Mouse (Mus musculus) G1E-ER4 (cell line): Measurements from ENCODE around the gene Atp2a2. TPM values are rescaled to one million over a fixed set of nuclear protein-coding genes. Genes with fewer than 3 reads are reported as not detected.

Experiments
- GATA1 ChIP-seq: IDR thresholded peaks from one replicate; pipeline ENCODE4 v1.8.0; 2012; ENCODE audit warnings: low read length, inconsistent platforms
- polyA plus RNA-seq: library from polyadenylated mRNA; stranded (reverse); fragments of >175 nt; gene quantifications from 2 replicates; pipeline ENCODE4 v1.2.3, GENCODE M21; 2012

Atp2a2 gene
- polyA plus RNA-seq, 1 experiment, result 53.5 TPM

- no peak for TF ChIP-seq GATA1
These were observed 80.6 kb downstream of the Atp2a2 start, which contains the start of gene Anapc7 for GRCm38 (mm10) chr5:122421271-122422068. Anapc7 (plus strand) TSS chr5:122421693.

- TF ChIP-seq GATA1, result no peak
These were observed 86.6 kb downstream of the Atp2a2 start for GRCm38 (mm10) chr5:122415465-122415864.

- TF ChIP-seq GATA1, result no peak
These were observed 87.7 kb downstream of the Atp2a2 start for GRCm38 (mm10) chr5:122414351-122414750.

- no peak for TF ChIP-seq GATA1
These were observed 89.2 kb downstream of the Atp2a2 start for GRCm38 (mm10) chr5:122412826-122413225.

GRCm38 (mm10) chr5:122411892-122412291, 90.1 kb downstream of the Atp2a2 start:
- no peak for TF ChIP-seq GATA1

- TF ChIP-seq GATA1, result no peak
These were observed 92.1 kb downstream of the Atp2a2 start for GRCm38 (mm10) chr5:122409692-122410645.

GRCm38 (mm10) chr5:122405537-122405936, 96.5 kb downstream of the Atp2a2 start:
- TF ChIP-seq GATA1, result no peak

Other genes with a start within 250 kb of the Atp2a2 start
- 5.1 and 5.4 TPM in 2 replicates for gene Tctn1, start 237.8 kb downstream of the Atp2a2 start, polyA plus RNA-seq
- gene Pptc7, start 217.9 kb downstream of the Atp2a2 start, polyA plus RNA-seq, result 6.8 and 10.2 TPM in 2 replicates
- 1.8 and 4.5 TPM in 2 replicates for gene Rad9b, start 148.0 kb downstream of the Atp2a2 start, polyA plus RNA-seq
- 9.2 and 16.5 TPM in 2 replicates for gene Vps29, start 147.9 kb downstream of the Atp2a2 start, polyA plus RNA-seq
- gene Gpn3, start 130.3 kb downstream of the Atp2a2 start, polyA plus RNA-seq, result 50.2 and 84.1 TPM in 2 replicates
- 55.1 and 75.6 TPM in 2 replicates for gene Fam216a, start 129.9 kb downstream of the Atp2a2 start, polyA plus RNA-seq
- gene Arpc3, start 110.3 kb downstream of the Atp2a2 start, polyA plus RNA-seq, result 26.9 and 49.4 TPM in 2 replicates
- gene Anapc7, start 80.5 kb downstream of the Atp2a2 start, polyA plus RNA-seq, result 20.5 and 22.2 TPM in 2 replicates
- gene Ift81, start 112.3 kb upstream of the Atp2a2 start, polyA plus RNA-seq, result 1.1 and 1.7 TPM in 2 replicates
- gene P2rx7, start 141.7 kb upstream of the Atp2a2 start, polyA plus RNA-seq, result 0.58 and 0.73 TPM in 2 replicates
- 5.8 and 10.7 TPM in 2 replicates for gene P2rx4, start 205.3 kb upstream of the Atp2a2 start, polyA plus RNA-seq